Mouse (Mus musculus) embryonic facial prominence, embryonic 11.5 days (tissue): ENCODE measurements around the gene Ankrd13b. TPM values are rescaled to one million over a fixed set of nuclear protein-coding genes. Genes with fewer than 3 reads are reported as not detected.
A peak's percentile ranks its signal among the peaks of the same experiment; 100 is the strongest.

Experiments used
- ATAC-seq: fragments of 200-750 bp; cut with Nextera tagmentation; replicated peaks from 2 replicates; pipeline ENCODE4 v1.8.0; 2017; ENCODE audit warnings: low read depth; ENCODE audit not compliant: insufficient number of reproducible peaks, low FRiP score, low TSS enrichment
- DNase-seq: peaks from one replicate; pipeline ENCODE4 v3.0.0-alpha.2; 2015; ENCODE audit warnings: low spot score
- H3K27ac ChIP-seq: fragments of 300-500 bp; sonication (generic); replicated peaks from 2 replicates; pipeline ENCODE4 v1.5.1; 2014; ENCODE audit warnings: mild to moderate bottlenecking, low read depth, low read length, control low read depth
- H3K27me3 ChIP-seq: fragments of 300-500 bp; sonication (generic); 2 replicates; pipeline ENCODE4 v1.6.1; 2014; ENCODE audit warnings: mild to moderate bottlenecking, low read length, moderate library complexity, mixed read lengths; ENCODE audit not compliant: control insufficient read depth, insufficient read depth
- H3K36me3 ChIP-seq: fragments of 300-500 bp; sonication (generic); replicated peaks from 2 replicates; pipeline ENCODE4 v1.6.1; 2014; ENCODE audit warnings: low read depth, mild to moderate bottlenecking, low read length, moderate library complexity, mixed read lengths; ENCODE audit not compliant: control insufficient read depth, insufficient read depth
- H3K4me1 ChIP-seq: fragments of 300-500 bp; sonication (generic); 2 replicates; pipeline ENCODE4 v1.6.1; 2014; ENCODE audit warnings: low read length, mixed read lengths; ENCODE audit not compliant: control insufficient read depth, insufficient read depth
- H3K4me2 ChIP-seq: fragments of 300-500 bp; sonication (generic); 2 replicates; pipeline ENCODE4 v1.6.1; 2014; ENCODE audit warnings: low read depth, mild to moderate bottlenecking, control low read depth, low read length, moderate library complexity
- H3K4me3 ChIP-seq: fragments of 300-500 bp; sonication (generic); 2 replicates; pipeline ENCODE4 v1.5.1; 2014; ENCODE audit warnings: low read depth, low read length, control low read depth
- H3K9ac ChIP-seq: fragments of 300-500 bp; sonication (generic); replicated peaks from 2 replicates; pipeline ENCODE4 v1.6.1; 2014; ENCODE audit warnings: mild to moderate bottlenecking, control low read depth, low read length
- H3K9me3 ChIP-seq: fragments of 300-500 bp; sonication (generic); replicated peaks from 2 replicates; pipeline ENCODE4 v1.6.1; 2016; ENCODE audit warnings: mild to moderate bottlenecking, low read length, inconsistent platforms, mixed read lengths; ENCODE audit not compliant: control insufficient read depth
- WGBS: fragments of 180-500 bp; shearing (Covaris S2); extraction: QIAGEN DNeasy Blood & Tissue Kit; methylation state at CpG from one replicate; pipeline ENCODE4 v1.1.7; 2014; 5-methylcytosine and 5-hydroxymethylcytosine counted together
- polyA plus RNA-seq: library from polyadenylated mRNA; unstranded; fragments of >200 nt; fragmentation: Nextera tagmentation; extraction: Ambion mirVana; gene quantifications from 2 replicates; pipeline ENCODE4 v1.2.1, GENCODE M21; 2014

Gene Ankrd13b
- polyA plus RNA-seq, 1 experiment from 2014 or later = 8.5 TPM

GRCm38 (mm10) chr11:77498261-77499139 is 9.0 kb upstream of the Ankrd13b start:
- Histone ChIP-seq H3K36me3 (peaks cover 11% of the 10 kb centered on the region), H3K27ac (peak overlapping the region; percentile 59), H3K4me2 (no peak overlapping the region), H3K27me3 (no peaks in the 10 kb centered on the region), H3K4me1 (peaks cover 8% of the 10 kb centered on the region), H3K9me3 (no peaks in the 10 kb centered on the region), H3K4me3 (no peak overlapping the region), H3K9ac (no peak overlapping the region; the same call in 1 of the 2 replicates)
- 57% methylated on average over 12 of the region's 12 CpGs for WGBS
- ATAC-seq (no peak), DNase-seq (no peak)

DNA sequence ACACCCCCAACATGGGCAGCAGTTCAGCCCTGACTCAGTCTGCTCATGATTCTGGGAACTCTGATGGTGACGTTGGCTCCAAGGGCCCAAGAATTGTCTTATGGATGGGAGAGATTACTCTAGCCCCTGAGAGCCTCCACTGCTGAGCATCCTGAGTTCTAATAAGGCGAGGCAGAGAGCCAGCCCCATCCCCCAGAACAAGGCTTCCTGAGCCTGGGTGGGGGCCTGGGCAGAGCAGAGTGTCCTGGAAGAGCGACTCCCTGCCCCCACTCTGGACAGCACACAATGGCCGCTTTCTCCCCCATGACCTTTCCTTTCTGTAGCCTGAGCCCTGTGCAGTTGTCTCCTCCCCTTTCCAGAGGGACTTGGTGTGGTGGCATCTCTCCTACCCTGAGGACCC is 8.4 kb upstream of the Ankrd13b start:
- no peak overlapping the region; the same call in 1 of the 2 replicates for H3K4me2 ChIP-seq
- H3K36me3 ChIP-seq = peaks cover 6% of the 10 kb centered on the region
- H3K27me3 ChIP-seq = no peaks in the 10 kb centered on the region
- ATAC-seq = no peak
- no peak overlapping the region for H3K4me3 ChIP-seq
- no peaks in the 10 kb centered on the region for H3K9me3 ChIP-seq
- no peak for DNase-seq
- peak overlapping the region; percentile 59 for H3K27ac ChIP-seq
- peaks cover 8% of the 10 kb centered on the region for H3K4me1 ChIP-seq
- H3K9ac ChIP-seq = no peak overlapping the region; the same call in 1 of the 2 replicates
- 24% methylated on average over 4 of the region's 4 CpGs for whole genome bisulfite sequencing

GRCm38 (mm10) chr11:77497341-77497756 is 7.9 kb upstream of the Ankrd13b start:
- DNase-seq (peak; percentile 90), ATAC-seq (no peak)
- H3K9me3 ChIP-seq = no peaks in the 10 kb centered on the region
- H3K27me3 ChIP-seq = no peaks in the 10 kb centered on the region
- WGBS = 11% methylated on average over 6 of the region's 6 CpGs
- peak overlapping the region; percentile 69 for H3K27ac ChIP-seq
- H3K4me3 ChIP-seq = no peak overlapping the region
- H3K9ac ChIP-seq = no peak overlapping the region
- no peak overlapping the region; the same call in 1 of the 2 replicates for H3K4me2 ChIP-seq
- H3K4me1 ChIP-seq = peaks cover 8% of the 10 kb centered on the region
- peaks cover 5% of the 10 kb centered on the region; the same call in 1 of the 2 replicates for H3K36me3 ChIP-seq

DNA sequence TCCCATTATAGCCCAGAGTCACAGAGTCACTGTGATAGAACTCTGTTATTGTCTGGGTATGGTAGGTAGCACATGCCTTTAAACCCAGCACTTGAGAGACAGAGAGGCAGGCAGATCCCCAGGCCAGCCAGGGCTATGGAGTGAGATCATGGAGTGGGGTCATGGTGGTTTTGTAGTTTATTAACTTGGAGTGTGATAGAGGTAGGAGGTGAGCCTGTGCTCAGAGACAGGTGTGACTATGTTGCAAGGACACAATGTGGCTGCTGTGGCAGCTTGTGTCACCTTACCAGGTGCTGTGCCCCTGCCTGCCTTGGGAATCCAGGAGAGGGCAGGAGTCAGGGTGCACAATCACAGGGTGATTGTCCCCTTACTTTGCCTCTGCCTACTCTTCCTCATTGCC is 6.0 kb upstream of the Ankrd13b start:
- no peak for DNase-seq
- Histone ChIP-seq H3K4me3 (no peak overlapping the region), H3K4me1 (peaks cover 9% of the 10 kb centered on the region), H3K9me3 (no peaks in the 10 kb centered on the region), H3K36me3 (peaks cover 3% of the 10 kb centered on the region; the same call in 1 of the 2 replicates), H3K27me3 (no peaks in the 10 kb centered on the region), H3K4me2 (no peak overlapping the region), H3K9ac (no peak overlapping the region), H3K27ac (no peak overlapping the region)
- ATAC-seq = no peak

- Histone ChIP-seq H3K36me3 (peaks cover 2% of the 10 kb centered on the region; the same call in 1 of the 2 replicates), H3K9ac (no peak overlapping the region), H3K27me3 (no peaks in the 10 kb centered on the region), H3K4me3 (peak overlapping the region; percentile 6; the same call in 1 of the 2 replicates), H3K4me2 (peak overlapping the region; percentile 95; the same call in 1 of the 2 replicates), H3K27ac (0 out of 2 replicates have a peak overlapping the region, but pooled peaks have one; percentile 11), H3K4me1 (peaks cover 8% of the 10 kb centered on the region), H3K9me3 (no peaks in the 10 kb centered on the region)
- DNase-seq (no peak), ATAC-seq (no peak)
- 75% methylated on average over 6 of the region's 6 CpGs for WGBS
Observed at GRCm38 (mm10) chr11:77494782-77495181, 5.3 kb upstream of the Ankrd13b start.

DNA sequence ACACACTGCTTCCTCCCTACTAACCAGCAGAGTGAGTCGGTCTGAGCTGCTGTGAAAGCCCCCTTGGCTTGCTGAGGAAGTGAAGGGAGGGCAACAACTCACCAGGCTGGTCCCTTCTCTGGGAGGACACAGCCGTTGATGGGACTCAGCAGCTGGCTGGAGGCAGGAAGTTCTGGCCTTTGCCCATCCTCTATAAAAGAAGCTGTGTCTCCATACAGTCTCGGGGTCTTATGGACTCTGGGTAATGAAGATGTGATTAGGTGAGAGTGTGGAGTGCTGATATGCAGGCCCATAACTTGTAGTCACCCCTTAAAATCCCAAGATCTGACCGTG is 4.8 kb upstream of the Ankrd13b start:
- Histone ChIP-seq H3K27me3 (no peaks in the 10 kb centered on the region), H3K36me3 (0 out of 2 replicates have a peak, but pooled peaks cover 1% of the 10 kb centered on the region), H3K4me2 (peak overlapping the region; percentile 95), H3K27ac (no peak overlapping the region; the same call in 1 of the 2 replicates), H3K9me3 (no peaks in the 10 kb centered on the region), H3K9ac (peak overlapping the region; percentile 92), H3K4me3 (peak overlapping the region; percentile 98), H3K4me1 (peaks cover 8% of the 10 kb centered on the region)
- DNase-seq = no peak
- WGBS = 29% methylated on average over 4 of the region's 4 CpGs
- ATAC-seq = no peak

GRCm38 (mm10) chr11:77493512-77494343 is 4.2 kb upstream of the Ankrd13b start, which contains the start of gene Git1:
Gene Git1 (plus strand): TSS chr11:77493562.
- peaks cover 8% of the 10 kb centered on the region for H3K4me1 ChIP-seq
- no peak for ATAC-seq

More at GRCm38 (mm10) chr11:77493512-77494343, 4.2 kb upstream of the Ankrd13b start, which contains the start of gene Git1:
- Histone ChIP-seq H3K9ac (peak within 1 kb of the TSS; percentile 92), H3K27ac (peak within 1 kb of the TSS; percentile 78), H3K4me2 (peak within 1 kb of the TSS; percentile 95), H3K9me3 (no peaks in the 10 kb centered on the region), H3K27me3 (no peaks in the 10 kb centered on the region), H3K4me3 (peak within 1 kb of the TSS; percentile 98), H3K36me3 (no peaks in the 10 kb centered on the region)
- peak; percentile 28 for DNase-seq
- WGBS = under 1% methylated on average over 58 of the region's 74 CpGs
